Mouse (Mus musculus): Measurements from ENCODE around the gene Tk1.

DNA sequence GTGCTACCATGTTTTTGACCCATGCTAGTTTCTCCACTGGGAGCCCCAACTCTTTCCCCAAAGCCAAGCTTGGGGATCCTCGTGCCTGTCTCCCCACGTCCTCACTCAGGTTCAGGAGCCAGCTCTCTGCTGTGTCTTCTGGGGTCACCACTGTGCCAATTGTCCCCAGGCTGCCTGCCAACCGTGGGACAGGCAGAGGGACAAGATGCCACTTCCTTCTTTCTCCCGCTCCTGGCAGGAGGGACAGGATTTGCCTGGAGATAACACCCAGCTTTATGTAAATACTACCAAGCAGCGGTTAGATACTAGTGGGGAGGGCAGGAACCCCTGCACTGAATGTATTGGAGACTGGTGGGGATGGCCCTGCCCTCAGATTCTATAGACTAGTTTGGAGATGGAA is 12.0 kb downstream of the Tk1 start:
- TF ChIP-seq CTCF (IDR thresholded peaks at IDR 0.05; ENCODE audit: low read depth) (no peak), EP300 (optimal IDR thresholded peaks at IDR 0.05) (no peak)
